Mouse (Mus musculus) small intestine, adult 2 months (tissue): ENCODE measurements around the gene A830005F24Rik.

Experiments used
- CTCF ChIP-seq: fragments of 200-500 bp; IDR thresholded peaks from 2 replicates; pipeline ENCODE4 v1.5.1; 2012; ENCODE audit warnings: low read depth, mild to moderate bottlenecking, control low read depth, inconsistent platforms, low read length, moderate library complexity, mixed read lengths; ENCODE audit not compliant: insufficient replicate concordance, insufficient read length; ENCODE audit errors: extremely low read depth
- POLR2A ChIP-seq: fragments of 200-500 bp; IDR thresholded peaks from 2 replicates; pipeline ENCODE4 v1.6.1; 2012; ENCODE audit warnings: low read depth, mild to moderate bottlenecking, control low read depth, inconsistent platforms, low read length, moderate library complexity

DNA sequence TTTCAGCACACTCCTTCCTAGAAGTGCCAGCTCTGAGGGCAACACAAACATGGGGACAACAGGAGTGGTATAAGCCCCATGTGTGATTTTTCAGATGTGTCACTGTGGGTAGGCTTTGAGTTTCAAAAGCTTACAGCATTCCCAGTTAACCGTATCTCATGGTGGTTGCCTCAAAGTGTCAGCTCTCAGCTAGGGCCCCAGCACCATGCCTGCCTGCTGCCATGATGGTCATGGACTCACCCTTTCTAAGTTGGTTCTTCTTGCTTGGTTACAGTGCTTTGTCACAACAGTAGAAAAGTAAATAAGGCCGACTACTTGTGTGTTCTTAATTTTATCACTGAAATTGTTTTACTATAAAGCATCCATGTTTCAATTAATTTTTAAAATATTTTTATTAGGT is 18.1 kb downstream of the A830005F24Rik start:
- TF ChIP-seq CTCF = no peak
- TF ChIP-seq POLR2A = no peak
